Mouse (Mus musculus) hindbrain, embryonic 15.5 days (tissue): ENCODE data around the gene 2310002L09Rik. TPM values are rescaled to one million over a fixed set of nuclear protein-coding genes. Genes with fewer than 3 reads are reported as not detected.
"Not testable (repeated sequence)": the region's sequence is repeated elsewhere in the genome, so short reads cannot be mapped to it uniquely, and the experiment has no call there.

Experiments
- ATAC-seq: fragments of 200-750 bp; cut with Nextera tagmentation; 2 replicates; pipeline ENCODE4 v1.8.0; 2017; ENCODE audit warnings: low read depth, moderate number of reproducible peaks, moderate TSS enrichment; ENCODE audit not compliant: low FRiP score
- H3K27ac ChIP-seq: fragments of 300-500 bp; sonication (generic); replicated peaks from 2 replicates; pipeline ENCODE4 v1.5.1; 2015; ENCODE audit warnings: mild to moderate bottlenecking, inconsistent platforms
- H3K27me3 ChIP-seq: fragments of 300-500 bp; sonication (generic); 2 replicates; pipeline ENCODE4 v1.6.1; 2015; ENCODE audit warnings: control low read depth, inconsistent platforms
- H3K36me3 ChIP-seq: fragments of 300-500 bp; sonication (generic); 2 replicates; pipeline ENCODE4 v1.6.1; 2015; ENCODE audit warnings: control low read depth, inconsistent platforms
- H3K4me1 ChIP-seq: fragments of 300-500 bp; sonication (generic); replicated peaks from 2 replicates; pipeline ENCODE4 v1.6.1; 2015; ENCODE audit warnings: control low read depth, inconsistent platforms
- H3K4me2 ChIP-seq: fragments of 300-500 bp; sonication (generic); 2 replicates; pipeline ENCODE4 v1.6.1; 2015; ENCODE audit warnings: moderate library complexity, mild to moderate bottlenecking, inconsistent platforms
- H3K4me3 ChIP-seq: fragments of 300-500 bp; sonication (generic); 2 replicates; pipeline ENCODE4 v1.5.1; 2015; ENCODE audit warnings: mild to moderate bottlenecking, inconsistent platforms
- H3K9ac ChIP-seq: fragments of 300-500 bp; sonication (generic); 2 replicates; pipeline ENCODE4 v1.6.1; 2015; ENCODE audit warnings: inconsistent platforms
- H3K9me3 ChIP-seq: fragments of 300-500 bp; sonication (generic); 2 replicates; pipeline ENCODE4 v1.6.1; 2016; ENCODE audit warnings: control low read depth, inconsistent platforms
- WGBS: fragments of 180-500 bp; shearing (Covaris S2); methylation state at CpG from one replicate; pipeline ENCODE4 v1.1.7; 2015; 5-methylcytosine and 5-hydroxymethylcytosine counted together
- polyA plus RNA-seq: library from polyadenylated mRNA; unstranded; fragments of >200 nt; fragmentation: Nextera tagmentation; extraction: Ambion mirVana; gene quantifications from 2 replicates; pipeline ENCODE4 v1.2.1, GENCODE M21; 2015

Gene 2310002L09Rik
- polyA plus RNA-seq = not detected in 2 replicates

DNA sequence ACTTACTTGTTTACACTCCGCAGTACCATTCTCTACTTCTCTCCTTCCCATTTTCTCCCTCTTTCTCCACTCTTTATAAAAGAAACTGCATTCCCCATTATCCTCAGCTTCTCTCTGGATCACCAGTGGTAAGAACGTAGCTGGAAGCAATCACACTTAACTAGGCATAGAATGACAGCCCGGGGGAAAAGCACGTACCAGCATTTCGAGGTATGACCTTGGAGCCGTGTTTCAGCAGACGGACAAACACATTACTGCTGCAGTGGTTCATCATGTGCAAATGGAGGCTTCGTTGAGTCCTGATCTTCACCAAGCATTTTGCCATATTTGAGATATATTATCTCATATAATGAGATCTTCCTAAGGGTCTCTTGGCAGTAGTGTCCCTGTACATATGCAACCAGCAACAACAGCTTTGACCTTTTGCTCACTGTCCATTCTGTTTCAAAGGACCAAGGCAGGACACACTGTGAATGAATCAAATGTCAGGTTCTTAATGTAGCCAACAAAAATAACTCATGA is at the start of gene 2310002L09Rik:
TSS of gene 2310002L09Rik (minus strand) at position 472 of the 522 bp plus-strand sequence.
- H3K27me3 ChIP-seq = no peaks in the 10 kb centered on the region
- H3K4me1 ChIP-seq = no peaks in the 10 kb centered on the region
- H3K9ac ChIP-seq = no peak within 1 kb of the TSS
- H3K4me3 ChIP-seq = no peak within 1 kb of the TSS
- H3K4me2 ChIP-seq = no peak within 1 kb of the TSS
- H3K36me3 ChIP-seq = no peaks in the 10 kb centered on the region
- ATAC-seq = no peak
- WGBS = 80% methylated on average over 8 of the region's 8 CpGs
- H3K27ac ChIP-seq = no peak within 1 kb of the TSS
- no peaks in the 10 kb centered on the region for H3K9me3 ChIP-seq

DNA sequence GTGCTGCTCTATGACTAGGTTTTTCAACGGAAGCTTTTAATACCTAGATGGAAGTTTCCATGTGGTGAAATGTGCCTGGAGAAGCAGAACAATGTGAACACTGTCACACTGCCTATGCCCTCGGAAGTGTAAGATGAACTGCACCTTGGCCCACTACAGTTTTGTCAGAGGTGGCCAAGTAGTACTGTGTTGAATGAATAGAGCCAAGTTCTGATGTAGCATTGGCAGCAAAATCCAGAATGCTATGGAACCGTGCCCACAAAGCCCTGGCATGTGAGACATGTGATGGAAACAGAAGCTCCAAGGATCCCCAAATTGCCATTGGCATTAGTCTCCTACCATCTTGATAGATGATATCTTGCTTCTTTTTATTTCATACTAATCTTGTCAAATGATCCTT is 29.8 kb upstream of the 2310002L09Rik start:
- no peaks in the 10 kb centered on the region for H3K36me3 ChIP-seq
- no peak overlapping the region for H3K4me3 ChIP-seq
- no peak overlapping the region for H3K27ac ChIP-seq
- WGBS = 82% methylated on average over 3 of the region's 3 CpGs
- H3K9me3 ChIP-seq = no peaks in the 10 kb centered on the region
- no peak for ATAC-seq
- H3K9ac ChIP-seq = no peak overlapping the region
- no peak overlapping the region for H3K4me2 ChIP-seq
- no peaks in the 10 kb centered on the region for H3K27me3 ChIP-seq
- H3K4me1 ChIP-seq = no peaks in the 10 kb centered on the region

DNA sequence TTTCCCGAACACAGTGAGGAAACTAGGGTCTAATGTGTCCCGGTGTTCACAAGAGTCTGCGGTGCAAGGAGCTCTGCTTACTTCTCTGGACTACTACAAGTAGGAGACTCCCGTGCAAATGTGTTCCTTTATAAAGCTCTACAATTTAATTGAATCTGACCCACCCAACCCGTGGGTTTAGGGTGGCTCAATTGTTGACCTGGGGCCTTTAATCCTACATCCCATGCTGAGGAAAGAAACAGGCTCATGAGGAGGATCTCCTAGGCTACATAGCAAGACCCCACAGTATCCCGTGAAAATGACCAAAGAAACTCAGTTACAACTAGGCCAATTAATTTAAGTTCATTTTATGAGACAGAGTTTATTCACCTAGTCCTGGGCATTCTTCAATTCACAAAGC is 30.0 kb downstream of the 2310002L09Rik start, which contains the start of gene Gm11756:
TSS of gene Gm11756 (minus strand) at position 101 of the 400 bp plus-strand sequence.
- H3K4me1 ChIP-seq, ATAC-seq, H3K4me3 ChIP-seq, H3K4me2 ChIP-seq, H3K9me3 ChIP-seq, H3K9ac ChIP-seq, H3K27me3 ChIP-seq, H3K27ac ChIP-seq, H3K36me3 ChIP-seq: not testable (repeated sequence)
- 90% methylated on average over 6 of the region's 6 CpGs for WGBS

DNA sequence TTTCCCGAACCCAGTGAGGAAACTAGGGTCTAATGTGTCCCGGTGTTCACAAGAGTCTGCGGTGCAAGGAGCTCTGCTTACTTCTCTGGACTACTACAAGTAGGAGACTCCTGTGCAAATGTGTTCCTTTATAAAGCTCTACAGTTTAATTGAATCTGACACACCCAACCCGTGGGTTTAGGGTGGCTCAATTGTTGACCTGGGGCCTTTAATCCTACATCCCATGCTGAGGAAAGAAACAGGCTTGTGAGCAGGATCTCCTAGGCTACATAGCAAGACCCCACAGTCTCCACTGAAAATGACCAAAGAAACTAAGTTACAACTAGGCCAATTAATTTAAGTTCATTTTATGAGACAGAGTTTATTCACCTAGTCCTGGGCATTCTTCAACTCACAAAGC is 44.8 kb downstream of the 2310002L09Rik start, which contains the start of gene Gm13871:
TSS of gene Gm13871 (minus strand) at position 101 of the 400 bp plus-strand sequence.
- H3K4me2 ChIP-seq, ATAC-seq, H3K27ac ChIP-seq, H3K9ac ChIP-seq, H3K36me3 ChIP-seq, H3K4me3 ChIP-seq, H3K27me3 ChIP-seq, H3K9me3 ChIP-seq, H3K4me1 ChIP-seq: not testable (repeated sequence)
- WGBS = no CpG with 5 or more reads among the region's 4 CpGs

DNA sequence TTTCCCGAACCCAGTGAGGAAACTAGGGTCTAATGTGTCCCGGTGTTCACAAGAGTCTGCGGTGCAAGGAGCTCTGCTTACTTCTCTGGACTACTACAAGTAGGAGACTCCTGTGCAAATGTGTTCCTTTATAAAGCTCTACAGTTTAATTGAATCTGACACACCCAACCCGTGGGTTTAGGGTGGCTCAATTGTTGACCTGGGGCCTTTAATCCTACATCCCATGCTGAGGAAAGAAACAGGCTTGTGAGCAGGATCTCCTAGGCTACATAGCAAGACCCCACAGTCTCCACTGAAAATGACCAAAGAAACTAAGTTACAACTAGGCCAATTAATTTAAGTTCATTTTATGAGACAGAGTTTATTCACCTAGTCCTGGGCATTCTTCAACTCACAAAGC is 59.6 kb downstream of the 2310002L09Rik start, which contains the start of gene Gm11757:
TSS of gene Gm11757 (minus strand) at position 101 of the 400 bp plus-strand sequence.
- H3K27ac ChIP-seq, H3K27me3 ChIP-seq, ATAC-seq, H3K9me3 ChIP-seq, H3K4me1 ChIP-seq, H3K9ac ChIP-seq, H3K4me3 ChIP-seq, H3K4me2 ChIP-seq, H3K36me3 ChIP-seq: not testable (repeated sequence)
- WGBS = no CpG with 5 or more reads among the region's 4 CpGs

Other genes starting within 250 kb of the 2310002L09Rik start
- 0.32 and 0.66 TPM in 2 replicates for gene Rasef, start 159.9 kb downstream of the 2310002L09Rik start, polyA plus RNA-seq
- not detected in 2 replicates for gene Gm11758, start 74.6 kb downstream of the 2310002L09Rik start, polyA plus RNA-seq
- gene Gm11757, start 59.7 kb downstream of the 2310002L09Rik start, polyA plus RNA-seq = not detected in 2 replicates
- not detected in 2 replicates for gene Gm13871, start 44.9 kb downstream of the 2310002L09Rik start, polyA plus RNA-seq
- not detected in 2 replicates for gene Gm11756, start 30.1 kb downstream of the 2310002L09Rik start, polyA plus RNA-seq
- 32.4 and 34.7 TPM in 2 replicates for gene Frmd3, start 62.6 kb upstream of the 2310002L09Rik start, polyA plus RNA-seq